14 mouse cellular contexts compared by ENCODE assay signal in the genomic region with DNA sequence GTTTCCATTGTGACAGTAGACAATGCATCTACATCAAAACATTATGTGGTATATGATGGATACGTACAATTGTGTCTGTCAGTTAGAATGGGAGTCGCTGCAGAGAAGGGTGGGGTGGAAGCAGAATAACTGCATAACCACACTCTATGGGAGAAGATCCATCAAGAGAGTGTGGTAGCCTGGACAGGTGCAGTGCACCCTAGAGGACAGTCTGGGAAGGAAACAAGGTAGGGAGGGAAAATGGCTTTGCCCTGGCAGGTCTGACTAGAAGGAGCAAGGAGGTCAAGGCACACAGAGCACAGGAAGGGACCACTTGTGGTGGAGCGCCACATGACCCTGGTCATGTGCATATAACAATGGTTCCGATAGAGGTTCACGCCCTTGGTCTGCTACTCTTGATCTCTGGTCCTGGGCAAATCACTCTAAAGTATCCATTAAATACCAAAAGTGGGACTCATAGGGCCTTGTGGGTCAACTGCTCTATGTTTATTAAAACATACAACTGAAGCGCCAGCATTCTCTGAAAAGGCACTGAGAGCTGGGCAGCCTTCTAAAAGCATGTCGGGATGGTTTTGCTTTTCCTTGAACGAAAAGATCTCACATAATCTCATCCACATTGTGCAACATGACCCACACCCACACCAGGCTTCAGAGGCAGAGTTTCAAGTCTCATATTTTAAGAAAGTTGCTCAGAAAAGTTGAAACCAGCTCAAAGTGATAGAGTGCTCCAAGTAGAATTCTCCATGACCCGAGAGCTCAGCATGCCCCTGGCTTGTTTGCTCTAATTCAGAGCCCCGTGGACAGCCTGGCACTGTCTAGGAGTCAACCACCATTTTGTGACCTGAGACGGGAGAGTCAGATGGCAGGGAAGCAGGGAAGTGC.
A peak's percentile ranks its signal among the peaks of the same experiment; 100 is the strongest.
DNase-seq lines count a peak whose midpoint lies in the region; ATAC-seq lines count a peak whose summit lies in the region.
"Had no signal": no experiment of that assay in that cellular context is flagged by ENCODE, and none has a peak within 500 bp of the region (broad histone marks: within the 10 kb centered on the region; RNA-seq: fewer than 3 reads in every experiment).

No protein-coding gene starts in this region.

- WGBS in heart, embryonic 10.5 days: 92% methylated on average over 11 of the region's 11 CpGs
- 75% methylated on average over 11 of the region's 11 CpGs for WGBS in liver, embryonic 13.5 days (ENCODE audit: insufficient replicate concordance)
- WGBS in liver, embryonic 12.5 days (ENCODE audit: insufficient replicate concordance): 77% methylated on average over 11 of the region's 11 CpGs
- 74% methylated on average over 11 of the region's 11 CpGs for WGBS in embryonic facial prominence, embryonic 15.5 days
- 94% methylated on average over 11 of the region's 11 CpGs for WGBS in neural tube, embryonic 15.5 days

- H3K9ac ChIP-seq in liver, embryonic 13.5 days: no peak overlapping the region
- H3K9ac ChIP-seq in liver, embryonic 12.5 days: no peak overlapping the region
- H3K9ac ChIP-seq in embryonic facial prominence, embryonic 15.5 days: no peak overlapping the region
- no peak overlapping the region for H3K9ac ChIP-seq in neural tube, embryonic 15.5 days (replicated peaks)
- H3K9ac ChIP-seq: lung, embryonic 14.5 days had no signal

- H3K4me3 ChIP-seq in heart, embryonic 10.5 days: no peak overlapping the region
- no peak overlapping the region for H3K4me3 ChIP-seq in liver, embryonic 13.5 days (replicated peaks)
- H3K4me3 ChIP-seq in liver, embryonic 12.5 days: no peak overlapping the region
- no peak overlapping the region for H3K4me3 ChIP-seq in embryonic facial prominence, embryonic 15.5 days (replicated peaks)
- H3K4me3 ChIP-seq in neural tube, embryonic 15.5 days (replicated peaks): no peak overlapping the region

- no peak overlapping the region for H3K27ac ChIP-seq in heart, embryonic 10.5 days
- H3K27ac ChIP-seq in liver, embryonic 13.5 days: no peak overlapping the region
- no peak overlapping the region for H3K27ac ChIP-seq in liver, embryonic 12.5 days
- peak overlapping the region; percentile 17; the same call in 1 of the 2 replicates for H3K27ac ChIP-seq in embryonic facial prominence, embryonic 15.5 days (replicated peaks)
- peak overlapping the region; percentile 58; the same call in 1 of the 2 replicates for H3K27ac ChIP-seq in neural tube, embryonic 15.5 days (replicated peaks)

- H3K9me3 ChIP-seq in heart, embryonic 10.5 days: no peaks in the 10 kb centered on the region
- H3K9me3 ChIP-seq in liver, embryonic 13.5 days (replicated peaks): no peaks in the 10 kb centered on the region
- H3K9me3 ChIP-seq in liver, embryonic 12.5 days (replicated peaks): no peaks in the 10 kb centered on the region
- H3K9me3 ChIP-seq in embryonic facial prominence, embryonic 15.5 days (replicated peaks): no peaks in the 10 kb centered on the region
- no peaks in the 10 kb centered on the region for H3K9me3 ChIP-seq in neural tube, embryonic 15.5 days (replicated peaks)

- H3K27me3 ChIP-seq in heart, embryonic 10.5 days (ENCODE audit: insufficient read depth, poor library complexity, severe bottlenecking): no peaks in the 10 kb centered on the region
- no peaks in the 10 kb centered on the region for H3K27me3 ChIP-seq in liver, embryonic 13.5 days
- H3K27me3 ChIP-seq in liver, embryonic 12.5 days (replicated peaks): no peaks in the 10 kb centered on the region
- H3K27me3 ChIP-seq in embryonic facial prominence, embryonic 15.5 days: no peaks in the 10 kb centered on the region
- H3K27me3 ChIP-seq in neural tube, embryonic 15.5 days (replicated peaks): no peaks in the 10 kb centered on the region

- H3K4me2 ChIP-seq in liver, embryonic 13.5 days: no peak overlapping the region
- H3K4me2 ChIP-seq in liver, embryonic 12.5 days: no peak overlapping the region
- no peak overlapping the region for H3K4me2 ChIP-seq in embryonic facial prominence, embryonic 15.5 days (replicated peaks)
- H3K4me2 ChIP-seq in neural tube, embryonic 15.5 days: no peak overlapping the region
- H3K4me2 ChIP-seq: lung, embryonic 14.5 days had no signal

- ATAC-seq in liver, embryonic 13.5 days (ENCODE audit: low read depth): peak; percentile 31; the same call in 1 of the 2 replicates
- ATAC-seq in liver, embryonic 12.5 days: no peak; the same call in 1 of the 2 replicates
- ATAC-seq in embryonic facial prominence, embryonic 15.5 days (ENCODE audit: insufficient number of reproducible peaks, low FRiP score, low TSS enrichment, low read depth): no peak
- ATAC-seq in neural tube, embryonic 15.5 days (ENCODE audit: low FRiP score): no peak
- ATAC-seq: CD4-positive, CD25-positive, alpha-beta regulatory T cell, adult 4 months had no signal

- H3K36me3 ChIP-seq in heart, embryonic 10.5 days: 0 out of 2 replicates have a peak, but pooled peaks cover 4% of the 10 kb centered on the region
- H3K36me3 ChIP-seq in liver, embryonic 13.5 days: no peaks in the 10 kb centered on the region
- H3K36me3 ChIP-seq in liver, embryonic 12.5 days: no peaks in the 10 kb centered on the region
- no peaks in the 10 kb centered on the region for H3K36me3 ChIP-seq in embryonic facial prominence, embryonic 15.5 days
- H3K36me3 ChIP-seq in neural tube, embryonic 15.5 days: no peaks in the 10 kb centered on the region

- peak; percentile 44 to 45 for DNase-seq in heart, adult 18-20 months
- no peak for DNase-seq in heart, embryonic 10.5 days (ENCODE audit: low spot score)
- no peak for DNase-seq in liver, embryonic 13.5 days
- no peak for DNase-seq in frontal cortex, postnatal 36 days (ENCODE audit: low spot score in 2 of 2)
- DNase-seq: adrenal gland, adult 2 months; cerebellum, adult 11 months; embryo, embryonic 11 days; heart, postnatal 14 days; kidney, postnatal 25 days; lung, embryonic 14.5 days had no signal

- peaks cover 53% of the 10 kb centered on the region for H3K4me1 ChIP-seq in heart, embryonic 10.5 days
- H3K4me1 ChIP-seq in liver, embryonic 13.5 days (replicated peaks): no peaks in the 10 kb centered on the region; the same call in 1 of the 2 replicates
- H3K4me1 ChIP-seq in liver, embryonic 12.5 days: no peaks in the 10 kb centered on the region; the same call in 1 of the 2 replicates
- H3K4me1 ChIP-seq in embryonic facial prominence, embryonic 15.5 days: peaks cover 38% of the 10 kb centered on the region
- H3K4me1 ChIP-seq in neural tube, embryonic 15.5 days: peaks cover 33% of the 10 kb centered on the region

Comparison
In these comparisons a context has a peak if more than half of its experiments do, and no peak if none do; other contexts are left out.
1. DNase-seq: peak in heart, adult 18-20 months (2 of 2); none in heart, embryonic 10.5 days (single experiment), liver, embryonic 13.5 days (single experiment) and frontal cortex, postnatal 36 days (0 of 2).
2. H3K27ac ChIP-seq: peak in embryonic facial prominence, embryonic 15.5 days (single experiment) and neural tube, embryonic 15.5 days (single experiment); none in heart, embryonic 10.5 days (single experiment), liver, embryonic 13.5 days (single experiment) and liver, embryonic 12.5 days (single experiment).